Mouse (Mus musculus) lung, postnatal 0 days (tissue): ENCODE measurements around the gene Setdb1. TPM values are rescaled to one million over a fixed set of nuclear protein-coding genes. Genes with fewer than 3 reads are reported as not detected.
"Not testable (repeated sequence)": the region's sequence is repeated elsewhere in the genome, so short reads cannot be mapped to it uniquely, and the experiment has no call there.

Experiments
- ATAC-seq: fragments of 200-750 bp; cut with Nextera tagmentation; 2 replicates; pipeline ENCODE4 v1.8.0; 2017; ENCODE audit warnings: moderate library complexity
- DNase-seq: peaks from one replicate; pipeline ENCODE4 v3.0.0-alpha.2; 2016; ENCODE audit warnings: low spot score
- H3K27ac ChIP-seq: fragments of 300-500 bp; sonication (generic); 2 replicates; pipeline ENCODE4 v1.5.1; 2014; ENCODE audit warnings: antibody characterized with exemption, mild to moderate bottlenecking, low read length, mixed read lengths
- H3K27me3 ChIP-seq: fragments of 300-500 bp; sonication (generic); replicated peaks from 2 replicates; pipeline ENCODE4 v1.6.1; 2014; ENCODE audit warnings: low read length, mixed read lengths; ENCODE audit not compliant: insufficient read depth
- H3K36me3 ChIP-seq: fragments of 300-500 bp; sonication (generic); 2 replicates; pipeline ENCODE4 v1.6.1; 2014; ENCODE audit warnings: low read length, mixed read lengths; ENCODE audit not compliant: insufficient read depth
- H3K4me1 ChIP-seq: fragments of 300-500 bp; sonication (generic); 2 replicates; pipeline ENCODE4 v1.6.1; 2014; ENCODE audit warnings: antibody characterized with exemption, low read depth, low read length, mixed read lengths; ENCODE audit not compliant: insufficient read depth
- H3K4me2 ChIP-seq: fragments of 300-500 bp; sonication (generic); replicated peaks from 2 replicates; pipeline ENCODE4 v1.6.1; 2014; ENCODE audit warnings: low read depth, mild to moderate bottlenecking, low read length, moderate library complexity, mixed read lengths
- H3K4me3 ChIP-seq: fragments of 300-500 bp; sonication (generic); 2 replicates; pipeline ENCODE4 v1.5.1; 2014; ENCODE audit warnings: low read depth, low read length
- H3K9ac ChIP-seq: fragments of 300-500 bp; sonication (generic); replicated peaks from 2 replicates; pipeline ENCODE4 v1.6.1; 2014; ENCODE audit warnings: low read depth, mild to moderate bottlenecking
- H3K9me3 ChIP-seq: fragments of 300-500 bp; sonication (generic); 2 replicates; pipeline ENCODE4 v1.6.1; 2016; ENCODE audit warnings: low read length, mixed read lengths
- CTCF ChIP-seq: IDR thresholded peaks from 2 replicates; pipeline ENCODE4 v1.5.1; 2016; ENCODE audit warnings: antibody characterized with exemption, mild to moderate bottlenecking
- EP300 ChIP-seq: IDR thresholded peaks from 2 replicates; pipeline ENCODE4 v1.6.1; 2016; ENCODE audit warnings: antibody characterized with exemption, mild to moderate bottlenecking, control low read depth
- WGBS: fragments of 180-500 bp; shearing (Covaris S2); extraction: QIAGEN DNeasy Blood & Tissue Kit; methylation state at CpG from one replicate; pipeline ENCODE4 v1.1.7; 2014; 5-methylcytosine and 5-hydroxymethylcytosine counted together
- polyA plus RNA-seq: library from polyadenylated mRNA; unstranded; fragments of >200 nt; fragmentation: Nextera tagmentation; extraction: Ambion mirVana; gene quantifications from 2 replicates; pipeline ENCODE4 v1.2.1, GENCODE M21; 2015

Gene Setdb1
- 11.5 and 13.2 TPM in 2 replicates for polyA plus RNA-seq

DNA sequence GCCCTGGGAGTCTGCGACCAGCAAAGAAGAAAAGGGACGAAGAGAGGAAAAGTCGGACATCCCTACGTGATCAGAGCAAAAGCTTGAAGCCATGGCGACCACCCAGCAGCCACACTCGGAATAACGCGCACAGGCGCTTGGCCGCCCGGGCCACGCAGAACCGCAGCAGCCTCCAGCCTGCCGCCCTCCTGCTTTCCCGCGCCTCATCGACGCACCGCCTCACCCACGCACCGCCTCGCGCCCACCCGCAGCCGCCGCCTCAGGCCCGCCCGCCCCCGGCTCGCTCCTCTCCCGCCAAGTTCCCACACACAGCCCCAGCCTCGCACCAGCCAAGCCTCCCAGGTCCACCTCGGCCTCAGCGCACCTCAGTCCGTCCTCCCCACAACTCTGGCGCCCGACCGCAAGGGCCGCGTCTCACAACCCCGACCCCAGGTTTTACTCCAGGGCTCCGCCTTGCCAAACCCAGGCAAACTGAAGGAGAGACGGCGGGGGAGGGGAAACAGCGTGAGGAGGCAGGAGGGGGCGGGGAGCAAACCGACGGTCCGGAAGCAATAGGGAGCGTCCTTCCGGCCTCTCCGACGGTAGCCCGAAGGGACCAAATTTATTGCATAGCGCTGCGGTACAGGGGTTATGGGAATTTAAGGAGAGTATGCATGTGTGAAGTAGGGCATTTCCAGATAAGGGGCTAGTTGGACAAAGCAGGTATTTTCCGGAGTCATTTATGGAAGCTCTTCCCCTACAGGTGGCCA lies at the start of gene Setdb1:
Gene Setdb1, minus strand, starts transcription at position 502 of the 749 bp plus-strand sequence.
- not testable (repeated sequence) for H3K9me3 ChIP-seq, H3K36me3 ChIP-seq, H3K4me1 ChIP-seq, H3K9ac ChIP-seq, H3K27me3 ChIP-seq, H3K27ac ChIP-seq
- ATAC-seq (peak; percentile 98), DNase-seq (peak; percentile 97)
- Histone ChIP-seq H3K4me2 (peak within 1 kb of the TSS; percentile 52), H3K4me3 (peak within 1 kb of the TSS; percentile 47)
- under 1% methylated on average over 27 of the region's 57 CpGs for WGBS
- TF ChIP-seq EP300, result peak; percentile 57; the same call in 1 of the 2 replicates

GRCm38 (mm10) chr3:95402741-95403140 lies 45.7 kb upstream of the Setdb1 start, which contains the start of gene 4930558C23Rik:
Gene 4930558C23Rik, minus strand, starts transcription at chr3:95402841.
- peak; percentile 2 for DNase-seq
- no peak within 1 kb of the TSS for H3K4me2 ChIP-seq
- H3K27ac ChIP-seq, result no peak within 1 kb of the TSS
- H3K36me3 ChIP-seq, result no peaks in the 10 kb centered on the region
- H3K4me1 ChIP-seq, result no peaks in the 10 kb centered on the region
- H3K4me3 ChIP-seq, result no peak within 1 kb of the TSS
- H3K9me3 ChIP-seq, result no peaks in the 10 kb centered on the region
- WGBS, result 86% methylated on average over 3 of the region's 3 CpGs
- H3K9ac ChIP-seq, result no peak within 1 kb of the TSS
- no peak for ATAC-seq
- no peaks in the 10 kb centered on the region for H3K27me3 ChIP-seq
- TF ChIP-seq EP300 (no peak), CTCF (no peak)

- peak; percentile 22 for DNase-seq
Observed at GRCm38 (mm10) chr3:95394385-95394784, 37.4 kb upstream of the Setdb1 start.

DNA sequence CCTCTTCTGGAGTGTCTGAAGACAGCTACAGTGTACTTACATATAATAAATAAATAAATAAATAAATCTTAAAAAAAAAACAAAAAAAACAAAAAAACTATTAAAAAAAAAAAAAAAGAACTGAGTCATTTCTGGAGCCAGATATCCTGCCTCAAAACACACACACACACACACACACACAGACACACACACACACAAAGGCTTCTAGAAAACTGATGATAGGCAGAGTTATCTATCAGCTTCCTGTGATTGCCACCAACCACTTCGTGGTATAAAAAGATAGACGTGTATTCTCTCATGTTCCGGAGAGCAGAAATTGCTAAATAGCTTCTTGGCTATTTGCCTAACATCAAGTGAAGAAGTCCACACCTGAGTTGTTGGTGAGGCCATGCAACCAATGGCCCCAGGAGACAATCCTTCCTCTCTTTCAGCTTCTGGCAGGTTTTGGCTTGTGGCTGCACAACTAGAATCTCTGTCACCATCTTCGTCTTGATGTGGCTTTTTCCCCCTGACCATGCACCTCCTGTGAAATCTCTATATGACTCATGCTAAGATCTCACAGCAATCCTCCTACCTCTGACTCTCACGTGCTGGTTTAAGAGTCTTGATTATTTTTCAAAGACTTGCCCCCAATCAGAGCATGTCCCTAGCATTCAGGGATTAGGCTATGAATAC lies 28.5 kb upstream of the Setdb1 start:
- no peak for DNase-seq
- ATAC-seq, result no peak

More at GRCm38 (mm10) chr3:95394385-95394784, 37.4 kb upstream of the Setdb1 start:
- Histone ChIP-seq H3K27ac (no peak overlapping the region), H3K4me3 (no peak overlapping the region), H3K9me3 (no peaks in the 10 kb centered on the region), H3K9ac (no peak overlapping the region), H3K4me1 (no peaks in the 10 kb centered on the region), H3K36me3 (no peaks in the 10 kb centered on the region), H3K27me3 (no peaks in the 10 kb centered on the region), H3K4me2 (no peak overlapping the region)
- peak; percentile 56 for TF ChIP-seq CTCF
- TF ChIP-seq EP300, result no peak
- ATAC-seq, result no peak
- WGBS, result 80% methylated on average over 4 of the region's 4 CpGs

GRCm38 (mm10) chr3:95373208-95373607 lies 16.2 kb upstream of the Setdb1 start:
- Histone ChIP-seq H3K4me3 (no peak overlapping the region), H3K4me2 (no peak overlapping the region), H3K4me1 (no peaks in the 10 kb centered on the region), H3K9me3 (no peaks in the 10 kb centered on the region), H3K9ac (no peak overlapping the region), H3K27ac (no peak overlapping the region), H3K36me3 (no peaks in the 10 kb centered on the region), H3K27me3 (no peaks in the 10 kb centered on the region)
- ATAC-seq (no peak), DNase-seq (no peak)
- TF ChIP-seq CTCF (no peak), EP300 (no peak)
- WGBS, result 86% methylated on average over 10 of the region's 10 CpGs

More for the DNA sequence above, 28.5 kb upstream of the Setdb1 start:
- H3K4me1 ChIP-seq, result no peaks in the 10 kb centered on the region
- TF ChIP-seq EP300, result no peak
- TF ChIP-seq CTCF, result no peak
- no peak overlapping the region for H3K27ac ChIP-seq
- H3K36me3 ChIP-seq, result no peaks in the 10 kb centered on the region
- H3K4me3 ChIP-seq, result no peak overlapping the region
- H3K9ac ChIP-seq, result no peak overlapping the region
- H3K9me3 ChIP-seq, result no peaks in the 10 kb centered on the region
- WGBS, result 66% methylated on average over 5 of the region's 5 CpGs
- no peak overlapping the region for H3K4me2 ChIP-seq
- H3K27me3 ChIP-seq, result no peaks in the 10 kb centered on the region

DNA sequence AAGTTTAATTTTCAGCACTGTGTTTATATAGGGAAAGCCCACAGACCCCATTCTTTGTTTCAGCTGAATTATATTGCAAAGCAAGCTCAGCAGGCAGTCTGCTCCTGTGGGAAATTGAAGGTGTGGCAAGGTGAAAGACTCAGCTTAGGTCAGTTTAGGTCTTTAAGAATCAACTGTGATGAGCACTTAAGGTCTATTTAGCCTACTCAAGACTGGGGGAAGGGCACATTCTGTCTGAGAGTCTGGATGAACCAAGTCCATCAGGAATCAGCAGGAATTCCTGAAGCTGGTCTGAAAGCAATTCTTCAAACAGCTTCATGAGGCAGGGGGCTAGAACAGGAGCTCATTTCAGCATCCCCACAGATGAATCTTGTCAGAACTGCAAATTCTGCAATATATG lies 13.1 kb upstream of the Setdb1 start:
- no peak for TF ChIP-seq CTCF
- no peak for TF ChIP-seq EP300

GRCm38 (mm10) chr3:95360276-95360675 lies 3.3 kb upstream of the Setdb1 start:
- not testable (repeated sequence) for H3K9me3 ChIP-seq, H3K4me1 ChIP-seq, H3K4me2 ChIP-seq, ATAC-seq, H3K27ac ChIP-seq, H3K36me3 ChIP-seq, H3K9ac ChIP-seq, H3K4me3 ChIP-seq, DNase-seq, H3K27me3 ChIP-seq
- 68% methylated on average over 3 of the region's 3 CpGs for WGBS

More for the DNA sequence above, 13.1 kb upstream of the Setdb1 start:
- DNase-seq (no peak), ATAC-seq (no peak)
- H3K9ac ChIP-seq, result no peak overlapping the region
- no peaks in the 10 kb centered on the region for H3K36me3 ChIP-seq
- H3K4me2 ChIP-seq, result no peak overlapping the region
- H3K4me3 ChIP-seq, result no peak overlapping the region
- no peaks in the 10 kb centered on the region for H3K4me1 ChIP-seq
- H3K27ac ChIP-seq, result no peak overlapping the region
- no peaks in the 10 kb centered on the region for H3K9me3 ChIP-seq
- H3K27me3 ChIP-seq, result no peaks in the 10 kb centered on the region
